Mouse (Mus musculus) hindbrain, embryonic 15.5 days (tissue): ENCODE measurements around the gene Chn1. TPM values are rescaled to one million over a fixed set of nuclear protein-coding genes. Genes with fewer than 3 reads are reported as not detected.

ENCODE experiments used
- ATAC-seq: fragments of 200-750 bp; cut with Nextera tagmentation; 2 replicates; pipeline ENCODE4 v1.8.0; 2017; ENCODE audit warnings: low read depth, moderate number of reproducible peaks, moderate TSS enrichment; ENCODE audit not compliant: low FRiP score
- H3K27ac ChIP-seq: fragments of 300-500 bp; sonication (generic); replicated peaks from 2 replicates; pipeline ENCODE4 v1.5.1; 2015; ENCODE audit warnings: mild to moderate bottlenecking, inconsistent platforms
- H3K27me3 ChIP-seq: fragments of 300-500 bp; sonication (generic); 2 replicates; pipeline ENCODE4 v1.6.1; 2015; ENCODE audit warnings: control low read depth, inconsistent platforms
- H3K36me3 ChIP-seq: fragments of 300-500 bp; sonication (generic); 2 replicates; pipeline ENCODE4 v1.6.1; 2015; ENCODE audit warnings: control low read depth, inconsistent platforms
- H3K4me1 ChIP-seq: fragments of 300-500 bp; sonication (generic); replicated peaks from 2 replicates; pipeline ENCODE4 v1.6.1; 2015; ENCODE audit warnings: control low read depth, inconsistent platforms
- H3K4me2 ChIP-seq: fragments of 300-500 bp; sonication (generic); 2 replicates; pipeline ENCODE4 v1.6.1; 2015; ENCODE audit warnings: moderate library complexity, mild to moderate bottlenecking, inconsistent platforms
- H3K4me3 ChIP-seq: fragments of 300-500 bp; sonication (generic); 2 replicates; pipeline ENCODE4 v1.5.1; 2015; ENCODE audit warnings: mild to moderate bottlenecking, inconsistent platforms
- H3K9ac ChIP-seq: fragments of 300-500 bp; sonication (generic); 2 replicates; pipeline ENCODE4 v1.6.1; 2015; ENCODE audit warnings: inconsistent platforms
- H3K9me3 ChIP-seq: fragments of 300-500 bp; sonication (generic); 2 replicates; pipeline ENCODE4 v1.6.1; 2016; ENCODE audit warnings: control low read depth, inconsistent platforms
- WGBS: fragments of 180-500 bp; shearing (Covaris S2); methylation state at CpG from one replicate; pipeline ENCODE4 v1.1.7; 2015; 5-methylcytosine and 5-hydroxymethylcytosine counted together
- polyA plus RNA-seq: library from polyadenylated mRNA; unstranded; fragments of >200 nt; fragmentation: Nextera tagmentation; extraction: Ambion mirVana; gene quantifications from 2 replicates; pipeline ENCODE4 v1.2.1, GENCODE M21; 2015

The Chn1 gene
- polyA plus RNA-seq, 1 experiment from 2014 or later, result 97.5 TPM

DNA sequence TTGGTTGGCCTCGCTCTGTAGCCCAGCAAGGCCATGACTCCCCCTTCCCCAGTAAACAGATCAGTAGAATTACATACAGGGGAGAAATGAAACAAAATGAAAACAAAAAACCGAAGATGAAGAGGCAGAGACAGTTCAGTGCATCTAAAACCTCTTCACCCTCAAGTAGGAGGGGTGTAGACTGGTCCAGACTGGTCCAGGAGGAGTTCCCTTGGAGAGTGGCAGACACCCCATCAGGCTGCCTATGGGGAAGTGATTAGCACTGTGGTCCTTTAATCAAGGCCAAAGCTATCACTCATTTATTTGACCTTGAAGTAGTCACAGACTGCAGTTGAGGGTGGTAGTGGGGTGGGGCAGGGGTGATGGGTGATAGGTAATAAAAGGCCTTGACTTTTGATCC lies 170.6 kb downstream of the Chn1 start:
- peak; percentile 31; the same call in 1 of the 2 replicates for ATAC-seq
- Histone ChIP-seq H3K4me2 (no peak overlapping the region), H3K27ac (peak overlapping the region; percentile 49; the same call in 1 of the 2 replicates), H3K9ac (no peak overlapping the region), H3K4me1 (peaks cover 10% of the 10 kb centered on the region), H3K4me3 (no peak overlapping the region), H3K36me3 (no peaks in the 10 kb centered on the region), H3K27me3 (no peaks in the 10 kb centered on the region), H3K9me3 (no peaks in the 10 kb centered on the region)
- WGBS, result 80% methylated on average over 2 of the region's 2 CpGs

DNA sequence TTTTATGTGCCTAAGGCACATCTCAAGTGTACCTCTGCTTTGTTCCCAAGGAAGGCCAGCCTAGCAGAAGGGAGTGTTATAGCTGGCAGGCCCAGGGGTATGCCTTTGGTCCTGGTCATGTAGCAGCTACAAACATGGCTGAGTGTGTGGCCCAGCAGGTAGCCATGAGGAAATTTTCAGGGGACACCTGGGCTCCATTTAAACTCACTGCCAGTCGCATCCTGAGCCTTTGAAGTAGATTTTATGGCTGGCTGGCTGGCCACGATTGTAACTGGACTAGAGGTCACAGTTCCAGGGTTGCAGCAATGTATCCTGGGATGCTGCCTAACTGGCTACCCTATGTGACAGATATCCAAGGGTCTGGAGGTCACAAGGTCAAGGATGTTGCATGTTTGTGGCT lies 174.5 kb downstream of the Chn1 start:
- no peak for ATAC-seq
- H3K9ac ChIP-seq, result no peak overlapping the region
- no peak overlapping the region for H3K4me2 ChIP-seq
- H3K9me3 ChIP-seq, result no peaks in the 10 kb centered on the region
- H3K36me3 ChIP-seq, result no peaks in the 10 kb centered on the region
- no peaks in the 10 kb centered on the region for H3K27me3 ChIP-seq
- H3K4me1 ChIP-seq, result peaks cover 10% of the 10 kb centered on the region
- no peak overlapping the region for H3K27ac ChIP-seq
- H3K4me3 ChIP-seq, result no peak overlapping the region
- 59% methylated on average over 2 of the region's 2 CpGs for WGBS

DNA sequence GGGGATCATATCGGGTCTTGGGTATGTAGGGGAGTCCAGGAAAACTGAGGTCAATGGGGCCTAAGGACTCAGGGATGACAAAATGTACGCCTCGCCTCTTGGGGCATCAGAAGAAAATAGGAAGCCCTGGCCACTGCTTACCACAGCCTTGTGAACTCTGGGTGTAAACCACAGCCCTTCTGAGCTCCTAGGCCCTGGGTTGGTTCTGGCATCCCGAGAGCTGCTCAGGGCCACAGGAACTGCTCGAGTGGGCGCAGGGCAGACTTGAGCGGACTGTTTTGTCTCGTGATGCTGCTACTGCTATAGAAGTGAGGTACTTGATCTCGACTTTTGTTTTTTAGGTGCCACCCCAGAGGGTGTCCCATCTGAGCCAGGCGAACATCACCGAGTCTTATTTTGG lies 177.4 kb downstream of the Chn1 start:
- Histone ChIP-seq H3K4me2 (no peak overlapping the region), H3K27me3 (no peaks in the 10 kb centered on the region), H3K9ac (no peak overlapping the region), H3K4me1 (no peaks in the 10 kb centered on the region), H3K36me3 (no peaks in the 10 kb centered on the region), H3K9me3 (no peaks in the 10 kb centered on the region), H3K27ac (no peak overlapping the region), H3K4me3 (no peak overlapping the region)
- WGBS, result 95% methylated on average over 11 of the region's 11 CpGs
- no peak for ATAC-seq

DNA sequence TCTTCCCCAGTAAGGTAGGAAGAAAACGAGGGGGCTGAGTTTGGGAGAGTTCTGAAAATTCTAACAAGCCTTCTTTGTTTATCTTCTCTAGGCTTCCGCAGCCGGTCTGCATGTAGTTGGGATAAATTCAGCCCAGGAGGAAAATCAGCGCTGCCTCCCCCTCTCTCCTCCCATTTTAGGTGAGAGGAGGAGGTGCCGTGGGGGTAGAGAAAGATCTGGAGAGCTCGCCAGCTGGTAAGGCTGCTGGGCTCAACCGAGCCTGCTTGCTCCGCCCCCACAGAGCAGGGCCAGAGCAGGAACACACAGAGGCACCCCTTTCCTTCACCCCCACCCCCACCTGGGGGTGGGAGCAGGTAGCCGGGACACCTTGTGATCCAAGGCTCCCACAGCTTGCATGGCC lies 178.4 kb downstream of the Chn1 start:
- ATAC-seq, result no peak
- Histone ChIP-seq H3K27me3 (no peaks in the 10 kb centered on the region), H3K4me2 (no peak overlapping the region), H3K4me1 (no peaks in the 10 kb centered on the region), H3K36me3 (no peaks in the 10 kb centered on the region), H3K27ac (no peak overlapping the region), H3K4me3 (no peak overlapping the region), H3K9me3 (no peaks in the 10 kb centered on the region), H3K9ac (no peak overlapping the region)
- WGBS, result 29% methylated on average over 9 of the region's 9 CpGs

DNA sequence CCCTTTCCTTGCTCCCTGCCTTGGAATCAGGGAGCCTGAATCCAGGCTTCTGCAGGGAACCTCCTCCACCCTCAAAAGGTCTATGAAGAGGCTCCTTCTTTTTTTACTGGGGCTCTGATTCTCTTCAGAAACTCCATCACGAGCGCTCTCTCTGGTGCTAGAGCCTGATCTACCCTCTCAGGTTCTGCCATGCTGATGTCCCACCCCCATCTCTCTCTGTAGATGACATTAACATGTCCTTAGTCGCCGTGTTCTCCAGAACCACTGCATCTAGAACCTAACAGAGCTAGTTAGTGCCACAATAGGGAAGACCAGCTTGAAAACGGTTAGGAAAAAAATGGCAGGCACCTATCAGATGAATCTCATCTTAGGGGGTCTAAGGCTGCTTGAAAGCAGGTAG lies 178.8 kb downstream of the Chn1 start:
- Histone ChIP-seq H3K4me1 (no peaks in the 10 kb centered on the region), H3K9ac (no peak overlapping the region), H3K9me3 (no peaks in the 10 kb centered on the region), H3K4me2 (no peak overlapping the region), H3K4me3 (no peak overlapping the region), H3K36me3 (no peaks in the 10 kb centered on the region), H3K27me3 (no peaks in the 10 kb centered on the region), H3K27ac (no peak overlapping the region)
- 77% methylated on average over 5 of the region's 5 CpGs for WGBS
- no peak for ATAC-seq

DNA sequence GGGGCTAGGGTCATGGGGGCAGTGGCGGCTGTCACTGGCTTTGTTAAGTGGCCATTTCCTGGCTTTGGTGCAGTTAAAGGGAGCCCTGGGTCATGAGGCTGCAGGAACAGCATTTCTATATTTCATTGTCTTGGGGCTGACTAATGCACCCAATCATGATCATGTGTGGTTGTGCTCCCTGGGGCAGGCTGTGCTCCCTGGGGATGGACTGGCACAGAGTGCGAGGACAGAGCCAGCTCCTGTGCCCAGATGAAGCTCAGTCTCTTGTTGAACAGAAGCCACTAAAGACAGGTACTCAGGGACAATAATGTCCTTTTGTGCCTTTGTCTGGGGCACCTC lies 182.1 kb downstream of the Chn1 start:
- WGBS, result 85% methylated on average over 2 of the region's 2 CpGs
- ATAC-seq, result no peak

DNA sequence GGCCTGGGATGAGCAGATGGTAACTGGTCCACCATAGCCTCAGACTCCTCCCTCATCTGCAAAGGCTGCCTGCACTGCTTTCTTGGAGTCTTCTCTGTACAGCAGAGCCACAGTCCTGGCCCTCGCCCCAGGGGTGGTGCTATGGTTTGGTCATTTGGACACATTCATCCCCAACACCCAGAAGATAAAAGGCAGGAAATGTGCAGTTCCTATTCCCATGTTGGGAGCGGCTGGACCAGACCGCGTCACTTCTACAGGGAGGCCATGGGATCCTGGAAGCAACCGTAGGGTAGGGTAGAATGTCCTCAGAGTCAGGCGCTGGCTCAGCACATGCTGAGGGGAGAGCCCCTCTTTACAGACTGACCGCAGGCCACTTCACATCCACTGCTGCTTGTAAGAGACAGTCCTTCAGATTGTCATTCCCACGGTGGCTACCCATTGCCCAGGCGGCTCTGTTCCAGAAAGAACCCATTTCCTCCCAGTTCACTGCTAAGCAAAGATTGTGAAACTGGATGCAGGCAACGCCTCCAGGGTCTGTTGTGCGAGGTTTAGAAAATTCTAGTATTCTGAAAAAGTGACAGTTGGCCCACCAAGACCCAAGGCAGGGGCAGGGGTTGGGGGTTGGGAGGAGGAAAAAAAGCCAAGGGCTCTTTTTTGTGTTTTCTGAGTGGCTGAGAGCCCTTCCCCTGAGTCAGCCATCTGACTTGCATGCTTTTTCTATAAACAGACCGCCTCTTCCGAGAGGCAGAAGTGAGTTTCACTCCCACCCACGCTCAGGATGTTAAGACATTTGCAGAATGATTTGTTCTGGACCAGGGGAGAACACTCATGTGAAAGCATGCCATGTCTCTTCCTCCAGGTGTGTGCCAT lies 182.7 kb downstream of the Chn1 start:
- ATAC-seq, result 0 out of 2 replicates have a peak, but pooled peaks have one; percentile 28
- Histone ChIP-seq H3K9ac (no peak overlapping the region), H3K4me3 (no peak overlapping the region), H3K4me2 (no peak overlapping the region), H3K9me3 (no peaks in the 10 kb centered on the region), H3K36me3 (no peaks in the 10 kb centered on the region), H3K4me1 (peaks cover 12% of the 10 kb centered on the region; the same call in 1 of the 2 replicates), H3K27me3 (no peaks in the 10 kb centered on the region), H3K27ac (no peak overlapping the region)
- 76% methylated on average over 14 of the region's 14 CpGs for WGBS

More for the DNA sequence above, 182.1 kb downstream of the Chn1 start:
- H3K4me2 ChIP-seq, result no peak overlapping the region
- no peaks in the 10 kb centered on the region for H3K36me3 ChIP-seq
- no peaks in the 10 kb centered on the region for H3K9me3 ChIP-seq
- H3K27me3 ChIP-seq, result no peaks in the 10 kb centered on the region
- peaks cover 12% of the 10 kb centered on the region; the same call in 1 of the 2 replicates for H3K4me1 ChIP-seq
- no peak overlapping the region for H3K9ac ChIP-seq
- no peak overlapping the region for H3K4me3 ChIP-seq
- no peak overlapping the region for H3K27ac ChIP-seq

DNA sequence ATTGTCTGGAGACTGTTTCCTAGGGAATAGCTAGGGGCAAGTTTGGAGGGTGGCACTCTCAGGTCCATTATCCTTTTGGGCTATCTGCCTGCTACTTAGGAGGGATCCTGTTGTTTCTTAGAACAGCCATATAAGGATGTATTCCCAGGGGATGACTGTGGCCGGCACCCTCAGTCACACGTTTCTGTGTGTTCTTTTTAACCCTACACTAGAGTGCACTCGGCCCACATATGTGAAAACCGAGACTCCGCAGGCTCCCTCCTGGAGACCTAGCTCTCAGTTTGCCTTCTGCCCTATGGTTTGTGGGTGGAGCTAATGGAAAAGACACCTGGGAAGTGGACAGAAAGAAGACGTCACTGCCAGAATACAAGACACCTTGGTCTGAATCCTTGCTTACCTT lies 183.9 kb downstream of the Chn1 start:
- H3K36me3 ChIP-seq, result no peaks in the 10 kb centered on the region
- no peak overlapping the region for H3K4me3 ChIP-seq
- H3K27me3 ChIP-seq, result no peaks in the 10 kb centered on the region
- ATAC-seq, result no peak
- H3K9ac ChIP-seq, result no peak overlapping the region
- peaks cover 12% of the 10 kb centered on the region; the same call in 1 of the 2 replicates for H3K4me1 ChIP-seq
- no peaks in the 10 kb centered on the region for H3K9me3 ChIP-seq
- no peak overlapping the region for H3K4me2 ChIP-seq
- H3K27ac ChIP-seq, result no peak overlapping the region
- 57% methylated on average over 6 of the region's 6 CpGs for WGBS

DNA sequence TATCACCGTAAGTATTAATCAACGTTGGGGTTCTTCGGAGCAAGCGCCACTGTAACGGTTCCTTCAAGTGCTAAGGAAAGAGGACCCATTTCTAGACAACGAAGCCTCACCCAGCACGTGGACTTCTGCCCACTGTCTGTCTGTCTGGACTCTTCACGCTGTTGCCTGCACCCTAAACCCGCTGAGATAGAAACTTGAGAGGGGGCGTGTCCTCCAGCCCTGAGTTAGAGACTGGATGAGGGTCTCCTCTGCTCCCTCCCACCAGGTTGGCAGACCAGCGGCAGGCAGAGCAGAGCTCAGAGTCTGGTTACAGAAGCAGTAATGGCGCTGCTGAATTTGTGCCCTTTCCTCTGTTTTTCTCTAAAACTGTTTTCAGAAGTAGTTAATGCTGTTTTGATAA lies 185.0 kb downstream of the Chn1 start:
- Histone ChIP-seq H3K27me3 (no peaks in the 10 kb centered on the region), H3K4me1 (peaks cover 20% of the 10 kb centered on the region), H3K36me3 (no peaks in the 10 kb centered on the region), H3K9me3 (no peaks in the 10 kb centered on the region), H3K27ac (no peak overlapping the region), H3K4me3 (0 out of 2 replicates have a peak overlapping the region, but pooled peaks have one; percentile 20), H3K9ac (no peak overlapping the region), H3K4me2 (peak overlapping the region; percentile 51)
- 12% methylated on average over 12 of the region's 12 CpGs for WGBS
- ATAC-seq, result 0 out of 2 replicates have a peak, but pooled peaks have one; percentile 49

DNA sequence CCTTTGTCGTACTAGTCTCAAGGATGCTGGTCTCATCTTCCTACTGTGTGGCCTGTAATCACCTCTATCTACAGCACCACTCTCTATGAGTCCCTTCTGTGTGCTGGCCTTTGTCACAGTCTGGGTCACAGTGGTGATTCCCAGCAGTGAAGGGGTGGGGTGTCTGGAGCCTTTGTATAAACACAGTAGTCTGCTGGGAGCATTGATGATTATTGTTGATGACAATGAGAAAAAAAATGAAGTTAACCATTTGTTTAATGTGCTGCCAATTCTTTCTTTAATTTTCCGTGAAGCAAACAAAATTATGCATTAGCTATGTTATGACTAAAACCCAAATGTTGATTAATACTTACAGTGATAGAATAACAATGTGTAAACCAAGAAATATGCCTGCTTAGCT lies 186.2 kb downstream of the Chn1 start:
- Histone ChIP-seq H3K27ac (no peak overlapping the region), H3K36me3 (no peaks in the 10 kb centered on the region), H3K9me3 (no peaks in the 10 kb centered on the region), H3K4me1 (peaks cover 22% of the 10 kb centered on the region), H3K27me3 (no peaks in the 10 kb centered on the region), H3K4me2 (no peak overlapping the region), H3K9ac (no peak overlapping the region), H3K4me3 (no peak overlapping the region)
- ATAC-seq, result no peak
- WGBS, result 65% methylated on average over 2 of the region's 2 CpGs

DNA sequence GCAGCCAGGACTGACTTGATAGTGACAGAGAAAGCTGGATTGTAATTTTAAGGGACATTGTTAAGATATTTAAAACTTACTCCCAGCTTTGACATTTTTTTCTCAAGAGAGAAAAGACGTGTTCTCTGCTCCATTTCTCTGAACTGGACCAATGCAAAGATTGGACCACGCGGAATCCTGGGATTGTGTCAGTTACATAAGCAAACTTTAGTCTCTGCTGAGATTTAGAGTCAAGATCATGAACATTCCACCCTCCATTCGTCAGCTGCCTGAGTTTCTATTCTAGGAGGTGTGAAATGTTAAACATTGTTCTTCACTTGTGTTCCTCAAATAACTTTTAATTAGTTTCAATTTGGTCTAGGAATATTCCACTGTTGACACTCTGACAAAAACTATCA lies 188.0 kb downstream of the Chn1 start:
- Histone ChIP-seq H3K27me3 (no peaks in the 10 kb centered on the region), H3K4me1 (peaks cover 22% of the 10 kb centered on the region), H3K4me3 (no peak overlapping the region), H3K27ac (no peak overlapping the region), H3K36me3 (no peaks in the 10 kb centered on the region), H3K9ac (no peak overlapping the region), H3K9me3 (no peaks in the 10 kb centered on the region), H3K4me2 (no peak overlapping the region)
- WGBS, result 53% methylated on average over 4 of the region's 4 CpGs
- ATAC-seq, result no peak

DNA sequence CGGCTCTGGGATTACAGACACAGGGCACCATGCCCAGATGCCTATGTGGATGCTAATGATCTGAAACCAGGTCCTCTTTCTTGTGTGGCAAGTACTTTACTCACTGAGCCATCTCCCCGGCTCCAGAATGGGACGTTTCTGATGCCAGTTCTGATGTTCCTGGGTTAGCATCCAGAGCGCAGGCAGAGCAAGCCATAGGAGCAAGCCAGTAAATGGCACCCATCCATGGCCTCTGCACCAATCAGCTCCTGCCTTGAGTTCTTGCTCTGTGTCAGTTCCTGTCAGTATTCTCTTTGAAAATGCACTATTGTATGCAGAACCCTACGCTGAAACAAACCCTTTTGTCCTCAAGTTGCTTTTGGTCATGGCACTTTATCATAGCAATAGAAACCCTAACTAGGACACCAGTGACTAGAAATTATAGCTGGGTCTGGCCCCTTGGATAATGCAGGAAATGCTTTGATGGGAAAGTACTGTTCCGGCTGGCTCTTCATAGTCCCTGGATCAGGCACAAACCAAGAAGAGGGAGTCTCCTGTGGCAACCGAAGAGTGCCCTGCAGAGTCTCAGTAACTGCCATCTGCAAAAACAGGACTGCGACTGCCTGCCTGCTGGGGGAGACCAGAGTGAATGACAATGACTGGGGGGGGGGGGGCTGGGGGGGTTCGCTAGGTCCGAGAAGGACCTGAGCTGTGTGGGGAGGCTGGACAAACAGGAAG lies 188.6 kb downstream of the Chn1 start:
- no peak for ATAC-seq
- Histone ChIP-seq H3K4me3 (no peak overlapping the region), H3K4me2 (no peak overlapping the region), H3K27me3 (no peaks in the 10 kb centered on the region), H3K9me3 (no peaks in the 10 kb centered on the region), H3K27ac (no peak overlapping the region), H3K36me3 (no peaks in the 10 kb centered on the region), H3K4me1 (peaks cover 22% of the 10 kb centered on the region), H3K9ac (no peak overlapping the region)
- 35% methylated on average over 10 of the region's 10 CpGs for WGBS
